Mouse (Mus musculus): Measurements from ENCODE around the gene Gm42791.

- TF ChIP-seq POLR2A (IDR thresholded peaks at IDR 0.05; ENCODE audit: extremely low read depth, insufficient read depth, low read length) (no peak), CTCF (IDR thresholded peaks at IDR 0.05; ENCODE audit: low read depth, low read length) (no peak)
Observed at GRCm38 (mm10) chr5:148863409-148863808, 131.5 kb downstream of the Gm42791 start.

Data from liver, adult 2 months (tissue).